Mouse (Mus musculus) T-helper 2 cell (primary cell): ENCODE data around the gene Btbd9.
"Not testable (repeated sequence)": the region's sequence is repeated elsewhere in the genome, so short reads cannot be mapped to it uniquely, and the experiment has no call there.

ENCODE experiments used
- in situ Hi-C: fragments of 300-600 bp; cut with MboI, MseI; formaldehyde crosslinking; loops from one replicate; pipeline ENCODE4 v1.15.1; 2025; ENCODE audit warnings: high pct_unique_total_duplicates

Gene Btbd9

DNA sequence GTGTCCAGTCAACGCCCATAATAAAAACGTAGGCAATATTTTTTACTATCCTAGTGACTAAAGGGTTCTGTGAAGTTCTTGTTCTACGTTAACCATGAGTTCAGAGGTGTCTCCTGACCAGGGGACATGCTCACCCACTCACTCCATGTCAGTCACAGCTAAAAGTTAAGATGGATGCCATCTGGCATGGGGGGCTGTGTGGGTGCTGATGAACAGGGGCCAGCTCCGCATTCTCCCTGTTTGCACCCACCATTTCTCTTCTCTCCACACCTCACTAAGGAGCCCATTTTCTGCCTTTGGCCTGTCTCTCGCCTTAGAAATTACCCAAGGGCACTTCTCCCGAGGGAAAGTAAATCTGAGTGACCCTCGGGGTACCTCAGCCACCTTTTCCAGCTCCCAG is 63.8 kb downstream of the Btbd9 start:
- in situ Hi-C loops, result no loop called here

DNA sequence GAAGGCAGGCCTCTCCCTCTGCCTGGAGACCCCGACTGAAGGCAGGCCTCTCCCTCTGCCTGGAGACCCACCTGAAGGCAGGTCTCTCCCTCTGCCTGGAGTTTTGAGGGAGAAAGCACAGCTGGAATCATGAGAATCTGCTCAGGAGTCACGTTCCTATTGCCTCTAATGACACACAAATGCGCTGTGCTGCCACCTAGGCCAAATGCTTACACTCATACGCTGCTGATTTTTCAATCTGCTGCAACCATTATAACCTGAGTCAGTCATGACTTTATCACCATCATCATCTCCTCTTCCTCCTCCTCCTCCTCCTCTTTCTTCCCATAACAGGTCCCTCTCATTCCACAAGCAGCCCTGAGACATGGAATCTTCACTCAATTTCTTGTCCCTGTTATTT is 64.3 kb downstream of the Btbd9 start:
- in situ Hi-C loops, result no loop called here

DNA sequence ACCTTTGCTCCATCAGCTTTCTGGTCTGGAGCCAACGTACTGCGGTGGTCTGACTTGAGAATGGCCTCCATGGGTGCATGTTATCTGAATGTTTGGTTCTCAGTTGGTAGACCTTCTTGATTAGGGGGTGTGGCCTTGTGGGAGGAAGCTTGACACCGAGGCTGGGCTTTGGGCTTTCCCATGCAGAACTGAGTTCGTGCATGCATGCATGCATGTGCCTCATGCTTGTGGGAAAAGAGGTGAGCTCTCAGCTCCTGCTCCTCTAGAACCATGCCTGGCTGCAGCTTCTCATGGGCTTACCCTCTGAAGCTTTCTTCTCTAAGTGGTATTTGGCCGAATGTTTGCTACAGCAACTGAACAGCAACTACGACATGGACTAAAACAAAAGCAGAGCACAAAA is 64.9 kb downstream of the Btbd9 start:
- in situ Hi-C loops, result no loop called here

DNA sequence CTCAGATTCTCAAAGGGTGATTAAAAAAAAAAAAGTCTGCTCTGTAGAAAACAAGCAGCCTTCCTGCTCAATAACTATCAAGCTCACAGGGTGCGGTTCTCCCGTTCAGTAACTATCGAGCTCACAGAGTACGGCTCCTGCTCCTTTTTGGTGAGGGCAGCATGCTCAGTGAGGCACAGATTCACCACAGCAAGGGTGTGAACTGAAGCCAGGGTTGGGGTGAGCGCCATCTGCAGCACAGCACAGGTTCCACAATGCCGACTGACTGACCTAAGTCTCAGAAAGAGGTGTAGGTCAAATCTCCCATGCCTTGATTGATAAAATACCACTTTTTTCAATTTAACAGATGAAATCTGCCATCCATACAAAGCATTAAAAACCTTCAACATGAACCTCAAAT is 66.1 kb downstream of the Btbd9 start:
- in situ Hi-C loops, result no loop called here

DNA sequence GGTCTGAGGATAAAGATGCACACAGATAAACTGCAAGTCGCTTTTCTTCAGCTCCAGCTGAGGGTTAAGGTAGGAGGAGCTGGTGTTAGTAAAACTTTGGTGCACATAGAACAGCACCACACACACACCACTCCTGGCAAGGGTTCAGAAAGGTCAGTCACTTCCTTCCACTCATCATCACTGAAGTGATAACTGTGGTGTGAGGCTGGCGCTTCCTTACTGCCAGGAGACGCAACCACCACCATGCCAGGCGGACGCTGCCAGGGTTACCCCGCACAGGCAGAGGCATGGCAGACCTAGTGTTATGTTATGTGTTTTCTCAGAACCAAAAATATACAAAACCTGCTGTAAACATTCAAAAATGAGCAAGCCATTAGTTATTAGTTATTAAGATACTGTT is 66.6 kb downstream of the Btbd9 start:
- in situ Hi-C loops, result no loop called here

DNA sequence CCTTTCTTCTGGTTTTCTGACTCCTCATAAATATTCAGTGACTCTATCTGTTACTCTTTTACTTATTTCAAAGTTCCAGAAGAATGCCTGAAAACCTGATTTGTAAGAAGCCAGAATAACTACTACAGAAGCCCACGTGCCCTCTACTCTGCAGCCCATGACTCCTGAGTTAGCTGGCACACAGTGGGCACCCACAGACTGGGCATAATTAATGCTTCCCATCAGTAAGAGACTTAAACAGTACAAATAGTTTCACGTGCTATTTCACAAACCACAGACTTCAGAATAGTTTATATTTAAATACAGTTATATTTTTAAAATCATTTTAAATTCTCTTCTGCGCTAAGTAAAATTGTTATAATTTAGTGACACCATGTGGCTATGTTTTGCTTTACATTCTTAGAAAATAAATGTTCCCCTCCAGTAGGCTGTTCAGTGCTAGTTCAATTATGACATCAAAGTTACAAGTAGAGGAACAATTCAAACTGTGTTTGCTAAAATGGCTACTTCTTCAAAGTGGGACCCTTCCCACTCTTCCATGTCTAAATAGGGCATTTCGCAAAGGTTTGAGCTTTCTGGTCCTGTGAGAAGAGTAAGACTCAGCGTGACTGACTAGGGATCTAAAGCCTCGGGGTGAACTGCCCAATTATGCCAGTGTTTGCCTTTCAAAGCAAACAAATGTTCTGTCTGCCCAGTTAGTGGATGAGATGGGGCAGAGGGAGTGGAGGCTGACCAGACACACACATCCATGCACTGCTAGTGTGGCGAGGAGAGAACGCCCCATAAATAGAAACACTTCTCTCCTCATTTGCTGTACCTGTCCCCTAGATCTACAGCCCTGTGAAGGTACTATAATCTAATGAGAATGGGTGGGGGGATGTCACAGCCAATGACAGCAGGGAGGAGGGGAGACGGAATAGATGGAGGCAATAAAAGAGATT is 68.4 kb downstream of the Btbd9 start:
- in situ Hi-C loops, result no loop called here

DNA sequence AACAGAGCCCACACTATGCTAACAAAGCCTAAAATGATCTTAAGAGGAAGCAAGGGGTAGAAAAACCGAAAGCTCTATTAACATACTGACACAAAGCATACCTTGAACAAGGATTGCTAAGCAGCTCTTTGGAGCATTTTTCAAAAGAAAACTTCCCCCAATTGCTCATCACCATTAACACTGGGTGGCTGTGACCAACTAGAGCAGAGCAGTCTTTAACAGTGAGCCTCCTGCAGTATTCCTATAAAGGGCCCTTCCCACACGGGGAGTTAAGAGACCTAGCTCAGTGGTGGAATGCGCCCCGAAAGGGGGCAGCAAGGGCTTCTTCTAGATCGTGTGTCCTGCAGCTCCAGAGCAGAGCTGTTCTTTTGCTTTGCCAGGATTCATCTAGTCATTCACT is 69.4 kb downstream of the Btbd9 start:
- in situ Hi-C loops, result no loop called here

DNA sequence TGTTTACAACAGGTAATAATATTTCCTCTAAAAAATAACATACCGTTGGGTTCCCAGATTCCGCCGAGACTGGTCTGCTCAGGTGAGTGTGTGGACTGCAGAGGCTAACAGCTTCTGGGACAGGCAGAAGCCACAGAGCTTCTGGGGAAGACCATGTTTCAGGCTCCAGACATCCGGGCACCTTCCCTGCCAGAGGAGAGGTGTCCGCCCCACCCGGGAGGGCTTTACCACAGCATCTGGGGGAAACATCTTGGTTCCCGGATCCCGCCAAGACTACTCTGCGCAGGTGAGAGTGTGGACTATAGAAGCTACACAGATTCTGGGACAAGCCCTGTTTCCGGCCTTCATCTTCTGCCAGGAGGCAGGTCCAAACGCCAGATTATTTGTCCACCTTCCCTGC is 76.7 kb downstream of the Btbd9 start:
- in situ Hi-C loops, result not testable (repeated sequence)

DNA sequence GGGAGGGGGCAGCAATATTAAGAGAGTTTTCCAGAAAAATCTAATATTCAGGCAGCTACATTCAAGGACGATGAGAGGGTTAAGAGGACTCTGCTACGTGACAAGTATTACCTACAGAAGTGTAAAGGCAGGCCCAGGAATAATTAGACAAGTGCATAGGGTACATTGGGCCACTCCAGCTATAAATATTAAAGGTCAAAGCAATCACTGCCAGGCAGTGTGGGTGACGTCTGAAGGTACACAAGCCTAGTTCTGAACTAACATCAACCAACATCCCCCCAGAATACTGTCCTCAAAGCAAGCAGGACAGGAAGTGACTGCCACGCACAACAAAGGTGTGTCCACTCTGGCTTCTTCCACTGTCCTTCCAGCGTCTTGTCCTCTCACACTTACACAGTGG is 77.5 kb downstream of the Btbd9 start:
- in situ Hi-C loops, result no loop called here

DNA sequence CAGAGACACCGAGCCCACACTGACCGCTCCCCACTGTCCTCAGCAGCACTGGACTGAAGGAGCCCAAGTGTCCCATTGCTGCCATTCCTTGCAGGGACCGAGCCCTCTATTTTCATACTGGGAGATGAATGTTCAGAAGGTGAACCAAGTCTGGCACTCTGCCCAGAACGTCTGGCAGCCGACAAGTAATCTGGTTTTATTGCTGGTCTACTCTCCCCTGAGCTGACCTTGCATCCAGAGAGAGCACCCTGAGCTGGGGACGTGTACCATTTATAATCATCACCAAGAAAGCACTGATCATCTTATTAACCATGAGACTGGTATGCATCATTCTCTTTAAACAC is 77.9 kb downstream of the Btbd9 start:
- in situ Hi-C loops, result no loop called here

DNA sequence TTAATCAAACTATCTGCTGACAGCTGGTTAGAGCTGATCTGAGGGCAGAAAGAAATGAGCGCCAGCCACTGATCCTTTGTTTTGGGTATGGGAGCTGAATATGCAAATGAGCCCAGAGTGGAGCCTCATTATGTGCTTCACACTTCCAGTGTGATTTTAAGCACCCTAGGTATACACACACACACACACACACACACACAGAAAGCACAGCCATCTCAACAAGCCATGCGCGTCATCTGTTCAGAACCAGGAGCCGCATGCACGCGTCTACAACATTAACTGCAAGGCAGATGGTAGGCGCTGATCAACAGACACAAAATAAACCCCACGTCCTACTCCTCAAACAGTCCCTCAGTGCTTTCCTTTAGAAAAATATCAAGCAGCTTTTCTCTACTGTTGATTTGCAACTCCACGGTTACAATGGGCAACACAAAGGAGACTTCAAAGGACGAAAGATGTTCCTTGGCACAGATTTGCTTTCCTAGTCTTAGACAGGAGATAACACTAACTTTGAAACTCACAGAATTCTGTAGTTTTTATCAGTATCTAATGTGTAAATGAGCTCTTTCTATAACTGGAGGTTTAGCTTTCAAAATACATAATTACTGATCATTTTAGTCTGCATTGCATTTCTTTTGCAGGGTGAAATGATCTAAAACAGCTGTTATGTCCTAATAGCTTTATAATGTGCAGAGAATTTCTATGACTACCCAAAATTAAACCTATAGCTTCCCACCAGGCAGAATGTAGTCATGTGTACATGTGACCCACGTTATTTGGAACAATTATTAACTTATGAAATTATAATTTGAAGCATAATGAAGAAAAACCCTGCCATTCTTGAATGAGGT is 78.5 kb downstream of the Btbd9 start:
- in situ Hi-C loops, result no loop called here

DNA sequence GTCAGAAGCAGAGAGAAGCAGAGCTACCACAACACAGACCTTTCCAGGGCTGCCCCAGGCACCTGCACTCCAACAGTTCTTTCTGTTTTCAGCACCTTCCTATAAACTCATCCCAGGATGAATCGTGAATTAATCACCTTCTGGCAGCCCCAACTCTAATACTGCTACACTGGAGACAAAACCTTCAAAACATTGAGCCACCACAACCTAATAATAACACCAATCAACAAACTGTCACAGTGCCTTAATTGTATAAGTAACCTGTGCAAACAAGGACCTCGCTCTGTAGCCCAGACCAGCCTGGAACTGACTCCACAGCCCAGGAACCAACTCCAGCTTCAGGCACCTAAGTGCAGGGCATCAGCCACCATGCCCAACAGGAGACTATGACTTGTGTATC is 80.7 kb downstream of the Btbd9 start:
- in situ Hi-C loops, result no loop called here

DNA sequence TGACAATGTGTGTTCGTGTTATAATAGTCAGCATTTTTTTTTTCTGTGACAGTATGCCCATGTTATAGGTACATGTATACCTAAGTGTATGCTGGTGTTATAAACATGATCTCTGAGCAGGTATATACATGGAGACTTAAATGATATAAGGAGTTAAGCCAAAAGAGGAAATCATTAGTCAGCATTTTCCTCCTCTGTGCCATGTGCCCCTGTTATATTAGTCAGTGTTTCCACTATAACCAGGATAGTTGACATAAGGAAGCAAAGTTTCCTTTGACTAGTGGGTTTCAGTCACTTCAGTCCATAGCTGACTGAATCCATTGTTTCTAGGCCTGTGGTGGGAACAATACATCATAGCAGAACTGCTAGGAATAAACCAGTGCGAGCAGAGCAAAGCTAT is 81.1 kb downstream of the Btbd9 start:
- in situ Hi-C loops, result no loop called here

DNA sequence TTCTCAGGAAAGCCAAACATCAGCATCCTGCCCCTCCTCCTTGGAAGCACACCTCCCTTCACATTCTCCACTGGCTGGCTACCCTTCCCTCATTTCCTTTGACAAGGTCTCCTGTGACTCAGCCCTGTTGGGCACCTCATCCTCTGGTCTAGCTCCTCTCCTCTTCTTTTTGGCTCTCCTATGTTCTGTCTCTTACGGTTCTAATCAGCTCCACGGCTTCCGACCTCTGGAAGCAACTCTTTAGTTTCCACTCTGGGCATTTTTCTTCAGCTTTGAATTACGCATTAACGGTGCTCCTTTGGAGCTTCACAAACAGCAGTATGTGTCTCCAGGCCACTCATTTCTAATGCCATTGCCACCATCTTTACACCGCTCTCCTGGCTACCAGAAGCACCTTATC is 82.8 kb downstream of the Btbd9 start:
- in situ Hi-C loops, result no loop called here

DNA sequence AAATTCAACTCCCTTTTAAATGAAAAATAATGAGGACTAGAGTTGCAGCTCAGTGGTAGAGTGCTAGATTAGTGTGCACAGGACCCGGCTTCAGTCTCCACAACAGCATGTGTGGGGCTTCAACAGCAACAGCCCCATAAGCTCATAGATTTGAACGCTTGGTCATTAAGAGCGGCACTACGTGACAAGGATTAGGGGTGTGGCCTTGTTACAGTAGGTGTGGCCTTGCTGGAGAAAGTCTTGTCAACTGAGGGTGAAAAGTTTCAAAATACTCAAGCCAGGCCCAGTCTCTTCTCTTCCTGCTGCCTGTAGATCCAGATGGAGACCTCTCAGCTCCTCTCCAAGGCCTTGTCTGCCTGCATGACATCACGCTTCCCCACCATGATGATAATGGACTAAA is 84.1 kb downstream of the Btbd9 start:
- in situ Hi-C loops, result no loop called here

DNA sequence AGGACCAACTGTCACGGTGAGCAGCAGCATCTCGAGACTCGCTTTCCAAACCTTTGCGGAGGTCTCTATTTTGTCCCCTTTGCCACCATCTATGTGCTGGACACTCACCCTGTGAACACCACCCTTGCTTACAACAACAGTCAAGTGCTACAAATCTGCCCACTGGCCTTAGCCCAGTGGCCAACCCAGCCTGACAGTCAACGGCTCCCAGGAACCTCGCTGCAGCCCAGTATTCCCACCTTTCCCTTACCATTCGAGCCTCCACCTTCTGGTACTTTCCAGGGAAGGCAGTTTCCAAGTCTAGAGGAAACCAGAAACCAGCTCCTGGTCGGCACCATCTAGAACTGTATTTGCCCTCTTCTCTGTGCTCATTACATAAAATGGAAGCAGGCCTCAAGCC is 84.7 kb downstream of the Btbd9 start:
- in situ Hi-C loops, result no loop called here

DNA sequence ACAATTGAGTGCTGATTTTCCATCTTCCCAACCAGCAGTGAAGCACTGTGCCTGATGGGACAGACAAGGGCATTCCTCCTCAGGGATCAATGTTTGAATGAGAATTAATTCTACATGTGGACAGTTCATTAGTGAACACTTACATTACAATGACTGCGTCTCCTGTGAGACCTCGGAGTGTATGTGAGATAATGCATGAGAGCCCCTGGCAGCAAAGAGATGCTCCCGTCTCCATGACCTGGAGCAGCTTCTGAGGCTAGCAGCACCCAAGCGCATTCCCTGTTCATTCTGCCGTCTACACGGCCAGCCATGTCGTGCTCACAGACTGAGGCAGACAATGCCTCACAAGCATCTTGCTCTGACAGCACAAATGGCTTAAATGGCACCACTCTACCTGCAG is 85.7 kb downstream of the Btbd9 start:
- in situ Hi-C loops, result no loop called here

DNA sequence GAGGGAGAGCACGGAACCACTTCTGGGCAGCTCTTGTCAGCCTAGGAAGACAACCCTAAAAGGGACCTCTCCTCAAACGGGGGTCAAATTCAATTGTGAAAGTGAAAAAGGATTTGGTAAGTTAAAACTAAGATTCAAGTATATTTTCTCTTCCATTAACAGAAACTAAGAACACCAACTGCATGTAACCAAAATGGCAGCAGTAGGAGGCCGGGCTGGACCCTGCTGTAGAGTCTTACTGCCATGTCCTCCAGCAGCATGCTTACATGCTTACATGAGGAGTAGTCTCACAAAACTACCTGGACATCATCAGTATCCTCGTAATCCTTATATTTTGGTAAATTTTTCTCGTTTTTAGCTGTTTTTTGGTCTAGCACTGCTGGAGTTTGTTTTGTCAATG is 86.2 kb downstream of the Btbd9 start:
- in situ Hi-C loops, result no loop called here

DNA sequence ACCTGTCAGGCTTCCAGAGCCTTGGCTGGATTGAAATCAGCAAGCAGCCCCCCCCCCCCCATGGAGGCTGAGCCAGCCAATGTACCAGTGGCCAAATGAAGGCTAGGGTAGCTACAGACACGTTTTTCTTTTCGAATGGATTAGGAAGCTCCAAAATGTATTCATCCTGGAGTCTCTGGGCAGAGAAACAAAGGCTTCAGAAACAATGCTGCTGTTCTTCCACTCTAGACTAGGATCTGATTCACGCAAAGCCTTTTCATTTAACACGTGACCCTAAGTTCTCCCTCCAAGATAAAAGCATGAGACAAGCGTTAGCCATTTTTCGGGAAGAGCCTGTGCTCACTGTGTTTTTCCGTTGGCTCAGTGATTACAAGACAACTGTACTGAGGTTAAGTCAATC is 86.7 kb downstream of the Btbd9 start:
- in situ Hi-C loops, result no loop called here

DNA sequence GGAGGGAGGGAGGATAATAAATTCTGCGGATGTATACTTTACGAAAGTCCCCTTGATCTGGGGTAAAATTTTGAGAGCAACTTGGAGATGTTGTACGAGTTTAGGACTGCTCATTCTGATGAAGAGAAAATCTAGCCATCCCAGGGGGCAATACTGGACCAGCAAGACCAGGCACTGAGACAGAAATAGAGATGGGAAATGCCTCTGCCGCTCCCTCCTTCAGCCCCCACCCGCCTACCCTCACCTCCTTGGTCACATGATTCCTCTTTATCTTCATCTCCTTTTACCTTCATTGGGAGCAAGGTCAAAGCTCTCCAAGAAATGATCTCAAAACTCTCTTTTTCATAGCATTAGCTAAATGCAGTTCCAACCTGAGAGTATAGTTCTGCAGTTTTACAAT is 88.6 kb downstream of the Btbd9 start:
- in situ Hi-C loops, result no loop called here

DNA sequence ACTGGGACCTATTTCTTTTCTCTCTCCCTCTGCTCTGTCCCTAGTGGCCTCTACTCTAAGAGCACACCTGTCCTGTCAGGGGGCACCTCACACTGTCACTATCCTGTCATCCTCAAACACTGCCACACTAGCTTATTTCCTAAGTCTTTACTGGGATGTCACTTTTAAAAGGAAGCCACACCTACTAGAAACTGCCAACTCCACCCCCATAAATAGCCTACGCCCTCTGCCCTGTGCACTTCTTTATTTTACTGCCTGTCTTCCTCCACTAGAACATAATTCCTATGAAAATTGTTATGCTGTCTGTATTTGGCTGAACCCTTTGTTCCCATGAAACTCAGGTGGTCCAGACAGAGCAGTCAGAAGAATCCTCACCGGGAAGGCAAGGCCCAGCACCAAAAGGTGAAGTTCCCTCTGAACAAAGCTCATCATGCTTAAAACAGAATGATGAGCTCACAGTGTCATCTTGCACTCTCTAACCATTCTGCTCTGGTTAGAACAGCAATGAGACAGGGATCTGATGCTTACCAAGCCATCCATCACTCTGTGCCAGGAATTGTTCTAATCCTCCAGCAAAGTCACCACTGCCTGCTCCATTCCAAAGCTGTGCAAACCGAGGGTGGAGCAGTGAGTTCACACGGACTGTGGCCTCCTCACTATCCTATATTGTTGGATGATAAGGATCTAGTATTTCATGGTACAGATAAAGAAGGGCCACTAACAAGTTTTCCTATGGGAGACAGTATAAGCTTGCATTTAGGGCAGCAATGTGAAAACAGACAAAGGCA is 91.0 kb downstream of the Btbd9 start:
- in situ Hi-C loops, result no loop called here

DNA sequence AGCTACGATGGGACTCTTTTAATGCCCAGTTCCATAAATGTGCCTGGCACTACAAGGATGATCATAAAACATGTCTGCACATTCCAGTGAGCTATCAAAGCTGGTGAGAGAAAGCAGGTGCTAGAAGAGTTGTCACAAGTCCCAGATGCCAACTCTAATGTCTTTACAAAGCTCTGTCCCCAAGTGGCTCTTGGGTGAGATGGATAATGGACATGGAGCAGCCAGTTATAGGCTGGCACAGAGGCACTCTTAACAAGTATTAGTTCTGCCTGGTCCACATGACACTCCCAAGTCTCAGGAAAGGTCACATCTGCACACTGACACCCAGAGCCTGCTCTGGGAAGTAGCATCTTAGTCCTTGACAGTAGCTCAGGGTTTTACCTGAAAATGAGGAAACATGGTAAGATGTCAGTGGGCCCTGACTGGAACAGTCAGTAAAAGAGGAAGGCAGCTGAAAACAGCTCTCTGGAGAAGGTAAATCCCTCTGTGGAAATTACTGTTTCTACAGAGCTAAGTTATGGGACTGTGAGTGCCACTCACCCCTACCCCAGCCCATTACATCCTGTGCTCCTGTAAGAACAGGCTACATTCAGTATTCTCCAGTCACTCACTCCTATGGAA is 91.7 kb downstream of the Btbd9 start:
- in situ Hi-C loops, result no loop called here
